Mouse (Mus musculus): ENCODE measurements at regions not wholly inside any gene's neighbourhood (a gene's known extent, or its start where the extent isn't known, plus 50 kb on each side); places are given as distances from the start of the nearest gene placed in this dataset.

DNA sequence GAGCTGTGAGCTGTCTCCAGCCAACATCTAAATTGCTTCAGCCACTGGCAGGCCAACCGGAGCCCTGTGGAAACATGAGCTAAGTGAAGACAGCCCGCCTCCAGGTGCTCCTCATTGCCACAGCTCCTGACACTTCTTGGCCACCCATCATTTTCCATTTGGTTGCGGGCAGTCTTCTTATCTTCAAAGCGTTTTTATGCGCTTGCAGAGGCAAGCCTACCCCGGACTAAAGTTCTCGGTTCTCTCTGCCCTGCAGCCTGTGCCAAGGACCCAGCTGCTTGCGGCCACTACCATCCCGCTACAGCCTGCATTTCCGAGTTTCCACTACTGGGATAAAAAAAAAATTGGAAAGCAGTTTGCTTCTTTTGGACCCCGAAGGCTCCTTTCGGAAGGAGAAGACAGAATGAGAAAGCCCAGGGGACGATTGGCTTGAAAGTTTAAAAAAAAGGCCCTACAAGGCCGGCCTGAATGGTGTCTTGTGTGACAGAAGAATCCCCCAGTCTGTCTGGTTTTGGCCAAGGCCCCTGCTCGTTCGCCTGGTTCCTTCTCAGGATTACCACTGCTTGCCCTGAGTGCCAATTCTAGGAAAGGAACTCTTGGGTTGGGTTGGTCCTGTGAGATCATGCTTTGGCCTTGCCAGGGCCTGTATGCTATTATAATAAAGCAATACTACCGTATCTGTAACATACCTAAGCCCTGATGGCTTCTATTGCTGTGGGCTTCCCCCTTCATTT is 124.6 kb upstream of the Meis1 start:
- no peaks in the 10 kb centered on the region for H3K36me3 ChIP-seq (ENCODE audit: control insufficient read depth, insufficient read depth)
- no peaks in the 10 kb centered on the region for H3K9me3 ChIP-seq (ENCODE audit: control insufficient read depth, low read length)
- H3K4me2 ChIP-seq (ENCODE audit: low read length), result no peak overlapping the region
- 0 out of 2 replicates have a peak, but pooled peaks cover 3% of the 10 kb centered on the region for H3K4me1 ChIP-seq (replicated peaks; ENCODE audit: control insufficient read depth, insufficient read depth, low read length)
- H3K27ac ChIP-seq (ENCODE audit: low read length), result no peak overlapping the region
- no peak overlapping the region for H3K4me3 ChIP-seq (replicated peaks; ENCODE audit: low read length)
- no peaks in the 10 kb centered on the region for H3K27me3 ChIP-seq (replicated peaks; ENCODE audit: control insufficient read depth, insufficient read depth, low read length)
- 87% methylated on average over 17 of the region's 17 CpGs for WGBS
- H3K9ac ChIP-seq (replicated peaks; ENCODE audit: low read depth, low read length), result no peak overlapping the region
- no peak for ATAC-seq

- Histone ChIP-seq H3K4me1 (replicated peaks; ENCODE audit: control insufficient read depth, insufficient read depth, low read length) (no peaks in the 10 kb centered on the region), H3K36me3 (ENCODE audit: control insufficient read depth, insufficient read depth) (no peaks in the 10 kb centered on the region), H3K4me3 (replicated peaks; ENCODE audit: low read length) (no peak overlapping the region), H3K27ac (ENCODE audit: low read length) (no peak overlapping the region), H3K9ac (replicated peaks; ENCODE audit: low read depth, low read length) (no peak overlapping the region), H3K27me3 (replicated peaks; ENCODE audit: control insufficient read depth, insufficient read depth, low read length) (no peaks in the 10 kb centered on the region), H3K9me3 (ENCODE audit: control insufficient read depth, low read length) (no peaks in the 10 kb centered on the region), H3K4me2 (ENCODE audit: low read length) (no peak overlapping the region)
- WGBS, result 76% methylated on average over 6 of the region's 6 CpGs
- no peak for ATAC-seq
These were observed 125.7 kb upstream of the Meis1 start for GRCm38 (mm10) chr11:19144506-19144905.

- no peaks in the 10 kb centered on the region for H3K4me1 ChIP-seq (replicated peaks; ENCODE audit: control insufficient read depth, insufficient read depth, low read length)
- no peaks in the 10 kb centered on the region for H3K9me3 ChIP-seq (ENCODE audit: control insufficient read depth, low read length)
- ATAC-seq, result no peak
- H3K9ac ChIP-seq (replicated peaks; ENCODE audit: low read depth, low read length), result no peak overlapping the region
- WGBS, result 93% methylated on average over 9 of the region's 9 CpGs
- no peaks in the 10 kb centered on the region for H3K27me3 ChIP-seq (replicated peaks; ENCODE audit: control insufficient read depth, insufficient read depth, low read length)
- H3K4me3 ChIP-seq (replicated peaks; ENCODE audit: low read length), result no peak overlapping the region
- H3K27ac ChIP-seq (ENCODE audit: low read length), result no peak overlapping the region
- no peak overlapping the region for H3K4me2 ChIP-seq (ENCODE audit: low read length)
- H3K36me3 ChIP-seq (ENCODE audit: control insufficient read depth, insufficient read depth), result no peaks in the 10 kb centered on the region
These were observed 126.5 kb upstream of the Meis1 start for GRCm38 (mm10) chr11:19145263-19145662.

GRCm38 (mm10) chr11:19145991-19146390 is 127.2 kb upstream of the Meis1 start:
- Histone ChIP-seq H3K27ac (ENCODE audit: low read length) (no peak overlapping the region), H3K4me1 (replicated peaks; ENCODE audit: control insufficient read depth, insufficient read depth, low read length) (no peaks in the 10 kb centered on the region), H3K36me3 (ENCODE audit: control insufficient read depth, insufficient read depth) (no peaks in the 10 kb centered on the region), H3K9me3 (ENCODE audit: control insufficient read depth, low read length) (no peaks in the 10 kb centered on the region), H3K27me3 (replicated peaks; ENCODE audit: control insufficient read depth, insufficient read depth, low read length) (no peaks in the 10 kb centered on the region), H3K9ac (replicated peaks; ENCODE audit: low read depth, low read length) (no peak overlapping the region), H3K4me2 (ENCODE audit: low read length) (no peak overlapping the region), H3K4me3 (replicated peaks; ENCODE audit: low read length) (no peak overlapping the region)
- WGBS, result 84% methylated on average over 3 of the region's 3 CpGs
- no peak for ATAC-seq

- H3K9me3 ChIP-seq (ENCODE audit: control insufficient read depth, low read length), result no peaks in the 10 kb centered on the region
- WGBS, result 47% methylated on average over 3 of the region's 3 CpGs
- no peak for ATAC-seq
- H3K27ac ChIP-seq (ENCODE audit: low read length), result no peak overlapping the region
- H3K27me3 ChIP-seq (replicated peaks; ENCODE audit: control insufficient read depth, insufficient read depth, low read length), result no peaks in the 10 kb centered on the region
- H3K36me3 ChIP-seq (ENCODE audit: control insufficient read depth, insufficient read depth), result no peaks in the 10 kb centered on the region
- H3K4me2 ChIP-seq (ENCODE audit: low read length), result no peak overlapping the region
- no peak overlapping the region for H3K4me3 ChIP-seq (replicated peaks; ENCODE audit: low read length)
- H3K9ac ChIP-seq (replicated peaks; ENCODE audit: low read depth, low read length), result no peak overlapping the region
- no peaks in the 10 kb centered on the region for H3K4me1 ChIP-seq (replicated peaks; ENCODE audit: control insufficient read depth, insufficient read depth, low read length)
These were observed 132.2 kb upstream of the Meis1 start for GRCm38 (mm10) chr11:19151026-19151425.

DNA sequence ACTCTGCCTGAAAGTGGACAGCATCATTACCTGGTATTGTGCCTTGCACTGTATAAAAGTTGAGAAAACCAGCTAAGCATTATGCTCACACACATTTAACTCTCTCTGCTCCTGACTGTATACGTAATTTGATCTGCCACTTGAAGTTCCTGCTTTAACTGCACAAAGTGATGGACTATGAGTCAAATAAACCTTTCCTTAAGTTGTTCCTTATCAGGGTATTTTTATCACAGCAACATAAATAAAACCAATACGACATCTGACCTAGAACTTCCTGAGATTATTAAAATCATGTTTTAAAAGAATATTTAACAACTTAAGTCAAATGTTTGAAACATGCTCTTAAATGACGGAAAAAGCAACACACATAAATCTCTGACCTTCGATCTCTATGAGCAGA is 134.9 kb upstream of the Meis1 start:
- H3K9me3 ChIP-seq (ENCODE audit: control insufficient read depth, low read length), result no peaks in the 10 kb centered on the region
- WGBS, result 88% methylated on average over 4 of the region's 4 CpGs
- no peaks in the 10 kb centered on the region for H3K36me3 ChIP-seq (ENCODE audit: control insufficient read depth, insufficient read depth)
- no peak for ATAC-seq
- no peaks in the 10 kb centered on the region for H3K27me3 ChIP-seq (replicated peaks; ENCODE audit: control insufficient read depth, insufficient read depth, low read length)
- H3K9ac ChIP-seq (replicated peaks; ENCODE audit: low read depth, low read length), result no peak overlapping the region
- H3K4me3 ChIP-seq (replicated peaks; ENCODE audit: low read length), result no peak overlapping the region
- no peaks in the 10 kb centered on the region for H3K4me1 ChIP-seq (replicated peaks; ENCODE audit: control insufficient read depth, insufficient read depth, low read length)
- H3K27ac ChIP-seq (ENCODE audit: low read length), result no peak overlapping the region
- H3K4me2 ChIP-seq (ENCODE audit: low read length), result no peak overlapping the region

DNA sequence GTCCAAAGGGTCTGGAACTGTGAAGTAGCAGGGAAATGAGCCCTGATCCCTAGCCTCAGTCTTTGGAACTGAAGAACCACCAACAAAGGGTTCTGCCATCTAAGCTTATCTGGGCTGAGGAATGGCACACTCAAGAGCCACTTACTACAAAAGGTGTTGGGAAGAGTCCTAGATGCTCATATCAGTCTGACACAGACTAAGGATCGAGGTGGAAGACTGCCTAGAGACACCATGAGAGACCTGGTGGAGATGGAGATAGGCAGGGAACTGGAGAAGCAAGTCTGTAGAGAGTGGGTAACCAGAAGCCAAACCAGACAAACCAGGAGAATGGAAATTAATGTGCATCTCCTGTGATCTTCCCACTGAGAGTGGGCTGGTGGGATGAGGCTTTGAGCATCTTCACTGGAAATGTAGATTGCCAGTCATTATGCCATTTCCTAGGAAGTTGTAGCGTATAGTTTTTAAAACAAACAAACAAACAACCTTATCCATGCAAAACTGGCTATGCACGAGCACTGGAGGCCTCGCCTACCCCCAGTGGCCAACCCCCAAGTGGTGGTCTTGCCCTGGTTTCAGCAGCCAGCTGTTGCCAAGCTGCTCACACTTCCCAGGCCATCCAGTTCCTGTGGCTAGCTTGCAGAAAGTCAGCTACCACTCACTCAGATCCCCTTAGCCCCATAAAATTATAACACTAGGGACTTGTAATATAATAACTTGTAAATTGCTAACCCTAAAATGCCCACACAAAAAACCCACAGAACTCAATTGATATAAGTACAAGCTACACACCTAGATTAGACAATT is 136.2 kb upstream of the Meis1 start:
- Histone ChIP-seq H3K27ac (ENCODE audit: low read length) (no peak overlapping the region), H3K4me2 (ENCODE audit: low read length) (no peak overlapping the region), H3K4me3 (replicated peaks; ENCODE audit: low read length) (no peak overlapping the region), H3K36me3 (ENCODE audit: control insufficient read depth, insufficient read depth) (no peaks in the 10 kb centered on the region), H3K27me3 (replicated peaks; ENCODE audit: control insufficient read depth, insufficient read depth, low read length) (no peaks in the 10 kb centered on the region), H3K4me1 (replicated peaks; ENCODE audit: control insufficient read depth, insufficient read depth, low read length) (peaks cover 5% of the 10 kb centered on the region), H3K9me3 (ENCODE audit: control insufficient read depth, low read length) (no peaks in the 10 kb centered on the region), H3K9ac (replicated peaks; ENCODE audit: low read depth, low read length) (no peak overlapping the region)
- no peak for ATAC-seq
- WGBS, result 90% methylated on average over 4 of the region's 4 CpGs

- 85% methylated on average over 2 of the region's 2 CpGs for WGBS
- no peak overlapping the region for H3K4me2 ChIP-seq (ENCODE audit: low read length)
- no peaks in the 10 kb centered on the region for H3K36me3 ChIP-seq (ENCODE audit: control insufficient read depth, insufficient read depth)
These were observed 136.8 kb upstream of the Meis1 start for GRCm38 (mm10) chr11:19155617-19155983.

GRCm38 (mm10) chr11:19160227-19160626 is 141.4 kb upstream of the Meis1 start:
- H3K9ac ChIP-seq (replicated peaks; ENCODE audit: low read depth, low read length), result no peak overlapping the region
- no peak overlapping the region for H3K27ac ChIP-seq (ENCODE audit: low read length)
- H3K4me1 ChIP-seq (replicated peaks; ENCODE audit: control insufficient read depth, insufficient read depth, low read length), result peaks cover 7% of the 10 kb centered on the region
- H3K4me3 ChIP-seq (replicated peaks; ENCODE audit: low read length), result no peak overlapping the region
- H3K9me3 ChIP-seq (ENCODE audit: control insufficient read depth, low read length), result no peaks in the 10 kb centered on the region
- H3K4me2 ChIP-seq (ENCODE audit: low read length), result no peak overlapping the region
- WGBS, result 10% methylated on average over 3 of the region's 3 CpGs
- no peaks in the 10 kb centered on the region for H3K27me3 ChIP-seq (replicated peaks; ENCODE audit: control insufficient read depth, insufficient read depth, low read length)
- no peaks in the 10 kb centered on the region for H3K36me3 ChIP-seq (ENCODE audit: control insufficient read depth, insufficient read depth)
- ATAC-seq, result peak; percentile 54; the same call in 1 of the 2 replicates

More at GRCm38 (mm10) chr11:19155617-19155983, 136.8 kb upstream of the Meis1 start:
- ATAC-seq, result no peak
- Histone ChIP-seq H3K27me3 (replicated peaks; ENCODE audit: control insufficient read depth, insufficient read depth, low read length) (no peaks in the 10 kb centered on the region), H3K9me3 (ENCODE audit: control insufficient read depth, low read length) (no peaks in the 10 kb centered on the region), H3K4me3 (replicated peaks; ENCODE audit: low read length) (no peak overlapping the region), H3K4me1 (replicated peaks; ENCODE audit: control insufficient read depth, insufficient read depth, low read length) (peaks cover 7% of the 10 kb centered on the region), H3K27ac (ENCODE audit: low read length) (no peak overlapping the region), H3K9ac (replicated peaks; ENCODE audit: low read depth, low read length) (no peak overlapping the region)
